Mouse (Mus musculus) urinary bladder, postnatal 4 days (tissue): ENCODE data around the gene Vmn1r200.
"Not testable (repeated sequence)": the region's sequence is repeated elsewhere in the genome, so short reads cannot be mapped to it uniquely, and the experiment has no call there.

ENCODE experiments used
- DNase-seq, 2 experiments: peaks; one replicate each; pipeline ENCODE4 v3.0.0; 2021 to 2022; ENCODE audit warnings: low spot score in 2 of 2

Gene Vmn1r200

GRCm38 (mm10) chr13:22390073-22390472 lies at the start of gene Vmn1r200:
TSS of gene Vmn1r200 (plus strand) at chr13:22390373.
- DNase-seq = no peak

- no peak for DNase-seq
These were observed 40.1 kb upstream of the Vmn1r200 start, which contains the start of gene Vmn1r198 for GRCm38 (mm10) chr13:22350064-22350463. TSS of gene Vmn1r198 (plus strand) at chr13:22350364.

- no peak for DNase-seq
These were observed 39.4 kb upstream of the Vmn1r200 start for GRCm38 (mm10) chr13:22350813-22351212.

GRCm38 (mm10) chr13:22379518-22379917 lies 10.7 kb upstream of the Vmn1r200 start, which contains the start of gene Vmn1r199:
TSS of gene Vmn1r199 (plus strand) at chr13:22379818.
- no peak for DNase-seq

- not testable (repeated sequence) for DNase-seq
These were observed 9.0 kb upstream of the Vmn1r200 start for GRCm38 (mm10) chr13:22381128-22381527.

- DNase-seq = no peak
These were observed 6.8 kb upstream of the Vmn1r200 start for GRCm38 (mm10) chr13:22383401-22383800.

- no peak for DNase-seq
These were observed 3.1 kb upstream of the Vmn1r200 start for GRCm38 (mm10) chr13:22387050-22387449.

GRCm38 (mm10) chr13:22402978-22403377 lies 12.8 kb downstream of the Vmn1r200 start:
- no peak for DNase-seq
